Mouse (Mus musculus): ENCODE measurements at regions not wholly inside any gene's neighbourhood (a gene's known extent, or its start where the extent isn't known, plus 50 kb on each side); places are given as distances from the start of the nearest gene placed in this dataset.

GRCm38 (mm10) chrX:145672776-145673175 is 167.8 kb upstream of the Amot start:
- DNase-seq (peak; percentile 41), ATAC-seq (no peak)
- Histone ChIP-seq H3K9me3 (ENCODE audit: low read length) (no peaks in the 10 kb centered on the region), H3K9ac (no peak overlapping the region), H3K4me1 (ENCODE audit: insufficient read depth) (no peaks in the 10 kb centered on the region), H3K4me3 (ENCODE audit: low read depth, low read length) (no peak overlapping the region), H3K27ac (ENCODE audit: low read depth, low read length) (no peak overlapping the region), H3K4me2 (ENCODE audit: low read depth) (no peak overlapping the region), H3K36me3 (ENCODE audit: insufficient read depth) (no peaks in the 10 kb centered on the region), H3K27me3 (ENCODE audit: insufficient read depth, low read length) (no peaks in the 10 kb centered on the region)
- peak; percentile 68 for TF ChIP-seq CTCF (IDR thresholded peaks at IDR 0.05; ENCODE audit: low read depth)

GRCm38 (mm10) chrX:145651647-145652046 is 146.7 kb upstream of the Amot start:
- no peak for DNase-seq
- no peak for ATAC-seq
- WGBS: 71% methylated on average over 2 of the region's 2 CpGs
- no peak overlapping the region for H3K4me2 ChIP-seq (ENCODE audit: low read depth)
- no peak for TF ChIP-seq CTCF (IDR thresholded peaks at IDR 0.05; ENCODE audit: low read depth)
- no peak overlapping the region for H3K27ac ChIP-seq (ENCODE audit: low read depth, low read length)
- H3K4me3 ChIP-seq (ENCODE audit: low read depth, low read length): no peak overlapping the region
- no peaks in the 10 kb centered on the region for H3K36me3 ChIP-seq (ENCODE audit: insufficient read depth)
- no peaks in the 10 kb centered on the region for H3K27me3 ChIP-seq (ENCODE audit: insufficient read depth, low read length)
- no peak overlapping the region for H3K9ac ChIP-seq
- no peaks in the 10 kb centered on the region for H3K4me1 ChIP-seq (ENCODE audit: insufficient read depth)
- H3K9me3 ChIP-seq (ENCODE audit: low read length): no peaks in the 10 kb centered on the region

DNA sequence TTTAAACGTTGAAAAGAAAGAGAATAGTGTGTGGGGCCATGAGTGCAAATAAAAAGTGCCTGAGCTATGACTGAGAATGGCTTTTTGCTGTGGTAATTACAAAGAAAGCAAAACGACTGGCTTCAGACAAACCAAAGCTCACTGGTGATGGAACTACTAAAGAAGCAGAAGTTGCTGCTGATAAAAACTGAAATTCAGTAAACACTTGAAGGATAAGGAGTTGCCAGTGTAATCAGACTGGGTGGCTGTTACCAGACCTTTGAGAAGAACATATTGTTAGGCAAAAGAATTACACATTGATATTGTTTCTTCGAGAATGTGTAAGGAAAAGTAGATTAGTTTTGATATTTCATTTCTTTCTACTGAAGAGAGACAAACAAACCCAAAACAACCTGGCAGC is 114.7 kb upstream of the Amot start:
- Histone ChIP-seq H3K9me3 (ENCODE audit: low read length) (no peaks in the 10 kb centered on the region), H3K27me3 (ENCODE audit: insufficient read depth, low read length) (no peaks in the 10 kb centered on the region), H3K4me3 (ENCODE audit: low read depth, low read length) (no peak overlapping the region), H3K9ac (no peak overlapping the region), H3K4me2 (ENCODE audit: low read depth) (no peak overlapping the region), H3K4me1 (ENCODE audit: insufficient read depth) (no peaks in the 10 kb centered on the region), H3K36me3 (ENCODE audit: insufficient read depth) (no peaks in the 10 kb centered on the region), H3K27ac (ENCODE audit: low read depth, low read length) (no peak overlapping the region)
- no peak for TF ChIP-seq CTCF (IDR thresholded peaks at IDR 0.05; ENCODE audit: low read depth)
- DNase-seq (no peak), ATAC-seq (no peak)
- 60% methylated on average over 3 of the region's 3 CpGs for WGBS

DNA sequence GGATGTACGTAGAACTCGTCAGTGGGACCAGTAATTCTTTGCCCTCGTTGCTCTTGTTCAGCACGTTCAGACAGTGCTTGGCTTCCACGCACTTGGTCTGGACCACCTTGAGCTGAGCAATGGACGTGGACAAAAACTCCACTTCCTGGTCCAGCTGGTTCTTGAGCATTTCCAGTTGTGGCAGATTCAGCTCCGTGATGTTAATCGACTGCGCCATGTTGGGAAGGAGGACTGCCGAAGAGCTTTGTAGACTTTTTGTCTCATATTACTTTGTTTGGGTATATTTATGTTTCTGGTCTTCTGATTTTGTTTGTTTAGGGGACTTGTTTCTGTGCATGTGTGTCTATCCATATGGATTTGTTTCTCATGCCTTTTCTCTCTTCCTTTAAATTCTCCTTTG is 97.1 kb upstream of the Amot start:
- no peak for ATAC-seq
- H3K9me3 ChIP-seq (ENCODE audit: low read length): no peaks in the 10 kb centered on the region
- no peaks in the 10 kb centered on the region for H3K36me3 ChIP-seq (ENCODE audit: insufficient read depth)
- no peak for TF ChIP-seq CTCF (IDR thresholded peaks at IDR 0.05; ENCODE audit: low read depth)
- no peak overlapping the region for H3K4me2 ChIP-seq (ENCODE audit: low read depth)
- no peaks in the 10 kb centered on the region for H3K4me1 ChIP-seq (ENCODE audit: insufficient read depth)
- no peaks in the 10 kb centered on the region for H3K27me3 ChIP-seq (ENCODE audit: insufficient read depth, low read length)
- H3K9ac ChIP-seq: no peak overlapping the region
- no peak overlapping the region for H3K4me3 ChIP-seq (ENCODE audit: low read depth, low read length)
- no peak for DNase-seq
- WGBS: 91% methylated on average over 10 of the region's 10 CpGs
- no peak overlapping the region for H3K27ac ChIP-seq (ENCODE audit: low read depth, low read length)

DNA sequence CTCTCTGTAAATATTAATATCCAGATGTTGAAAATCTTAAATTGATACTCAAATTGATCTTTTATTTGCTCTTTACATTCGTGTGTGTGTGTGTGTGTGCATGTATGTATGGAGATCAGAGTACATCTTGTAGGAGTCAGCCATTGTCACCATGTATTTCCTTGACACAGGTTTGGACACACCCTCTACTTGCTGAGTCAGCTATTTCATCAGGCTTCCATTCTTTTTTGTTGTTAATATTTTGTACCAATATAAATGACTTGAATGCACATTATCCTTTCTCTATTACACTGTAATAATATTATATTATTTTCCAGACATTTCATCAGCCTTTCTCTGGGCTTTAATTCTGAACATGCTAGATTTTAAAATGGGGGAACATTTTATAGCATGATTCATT is 85.8 kb upstream of the Amot start:
- TF ChIP-seq CTCF (IDR thresholded peaks at IDR 0.05; ENCODE audit: low read depth): no peak
- DNase-seq (no peak), ATAC-seq (no peak)
- H3K4me1 ChIP-seq (ENCODE audit: insufficient read depth): no peaks in the 10 kb centered on the region
- no peaks in the 10 kb centered on the region for H3K36me3 ChIP-seq (ENCODE audit: insufficient read depth)
- no peak overlapping the region for H3K4me2 ChIP-seq (ENCODE audit: low read depth)
- H3K27ac ChIP-seq (ENCODE audit: low read depth, low read length): no peak overlapping the region
- H3K9me3 ChIP-seq (ENCODE audit: low read length): no peaks in the 10 kb centered on the region
- H3K9ac ChIP-seq: no peak overlapping the region
- no peak overlapping the region for H3K4me3 ChIP-seq (ENCODE audit: low read depth, low read length)
- WGBS: 43% methylated on average over 1 of the region's 1 CpGs
- no peaks in the 10 kb centered on the region for H3K27me3 ChIP-seq (ENCODE audit: insufficient read depth, low read length)

DNA sequence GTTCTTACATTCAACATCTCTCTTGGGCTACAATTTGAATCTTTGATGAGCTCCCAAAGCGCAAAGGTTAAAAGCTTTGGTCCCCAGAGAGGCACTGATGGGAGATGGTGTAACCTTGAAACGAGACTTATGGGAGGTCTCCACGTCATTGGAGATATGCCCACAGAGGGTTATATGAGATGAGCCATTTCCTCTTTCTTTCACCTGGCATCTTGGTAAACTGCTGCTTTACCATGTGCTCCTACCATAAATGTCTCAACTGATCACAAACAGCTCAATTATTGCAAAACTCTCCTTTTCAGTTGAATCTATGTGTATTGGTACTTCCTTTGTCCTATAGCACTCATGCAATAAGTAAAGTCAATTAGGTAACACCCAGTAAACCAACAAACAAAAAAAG is 62.5 kb upstream of the Amot start:
- whole genome bisulfite sequencing: 90% methylated on average over 3 of the region's 3 CpGs

DNA sequence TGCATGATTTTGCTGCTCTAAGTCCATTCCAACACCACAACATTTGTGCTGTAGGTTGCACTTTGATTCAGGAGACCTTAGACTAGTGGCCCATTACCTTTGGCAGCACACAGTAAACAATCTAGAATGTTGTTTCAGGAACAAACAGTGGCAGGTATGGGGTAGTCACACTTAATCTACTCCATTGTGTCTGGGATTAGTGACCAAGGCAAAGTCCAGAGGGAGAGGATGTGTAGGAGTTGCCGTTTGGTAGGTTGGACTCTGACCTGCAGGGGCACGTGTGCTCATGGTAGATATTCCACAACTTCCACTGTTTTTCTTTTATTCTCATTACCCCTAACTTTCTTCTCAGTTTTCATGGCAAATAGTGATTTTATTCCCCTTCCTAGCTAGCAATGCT is 62.1 kb upstream of the Amot start:
- 66% methylated on average over 2 of the region's 2 CpGs for WGBS

More for the DNA sequence above, 62.5 kb upstream of the Amot start:
- no peak for TF ChIP-seq CTCF (IDR thresholded peaks at IDR 0.05; ENCODE audit: low read depth)
- Histone ChIP-seq H3K27me3 (ENCODE audit: insufficient read depth, low read length) (no peaks in the 10 kb centered on the region), H3K4me3 (ENCODE audit: low read depth, low read length) (no peak overlapping the region), H3K9ac (no peak overlapping the region), H3K27ac (ENCODE audit: low read depth, low read length) (no peak overlapping the region), H3K36me3 (ENCODE audit: insufficient read depth) (no peaks in the 10 kb centered on the region), H3K9me3 (ENCODE audit: low read length) (no peaks in the 10 kb centered on the region), H3K4me2 (ENCODE audit: low read depth) (no peak overlapping the region), H3K4me1 (ENCODE audit: insufficient read depth) (no peaks in the 10 kb centered on the region)
- DNase-seq: no peak
- ATAC-seq: no peak

GRCm38 (mm10) chrX:145558881-145559280 is 53.9 kb upstream of the Amot start:
- 89% methylated on average over 1 of the region's 1 CpGs for WGBS
- no peak for TF ChIP-seq CTCF (IDR thresholded peaks at IDR 0.05; ENCODE audit: low read depth)

More for the DNA sequence above, 62.1 kb upstream of the Amot start:
- H3K9ac ChIP-seq: no peak overlapping the region
- H3K4me1 ChIP-seq (ENCODE audit: insufficient read depth): no peaks in the 10 kb centered on the region
- DNase-seq: no peak
- no peak for ATAC-seq
- no peaks in the 10 kb centered on the region for H3K9me3 ChIP-seq (ENCODE audit: low read length)
- TF ChIP-seq CTCF (IDR thresholded peaks at IDR 0.05; ENCODE audit: low read depth): no peak
- H3K4me2 ChIP-seq (ENCODE audit: low read depth): no peak overlapping the region
- H3K36me3 ChIP-seq (ENCODE audit: insufficient read depth): no peaks in the 10 kb centered on the region
- H3K27me3 ChIP-seq (ENCODE audit: insufficient read depth, low read length): no peaks in the 10 kb centered on the region
- H3K27ac ChIP-seq (ENCODE audit: low read depth, low read length): no peak overlapping the region
- H3K4me3 ChIP-seq (ENCODE audit: low read depth, low read length): no peak overlapping the region

More at GRCm38 (mm10) chrX:145558881-145559280, 53.9 kb upstream of the Amot start:
- Histone ChIP-seq H3K36me3 (ENCODE audit: insufficient read depth) (no peaks in the 10 kb centered on the region), H3K4me3 (ENCODE audit: low read depth, low read length) (no peak overlapping the region), H3K9me3 (ENCODE audit: low read length) (no peaks in the 10 kb centered on the region), H3K27me3 (ENCODE audit: insufficient read depth, low read length) (no peaks in the 10 kb centered on the region), H3K9ac (no peak overlapping the region), H3K27ac (ENCODE audit: low read depth, low read length) (no peak overlapping the region), H3K4me1 (ENCODE audit: insufficient read depth) (no peaks in the 10 kb centered on the region), H3K4me2 (ENCODE audit: low read depth) (no peak overlapping the region)
- ATAC-seq: no peak
- DNase-seq: no peak

All from forebrain, postnatal 0 days (tissue).